Mouse (Mus musculus) embryo, embryonic 10.5 days (tissue): ENCODE results near the gene Larp6.
A peak's percentile ranks its signal among the peaks of the same experiment; 100 is the strongest.

Experiments used
- DNase-seq: peaks from one replicate; pipeline ENCODE4 v3.0.0-alpha.2; 2015; ENCODE audit warnings: low spot score

Larp6 gene

GRCm38 (mm10) chr9:60759436-60760007, 46.7 kb downstream of the Larp6 start:
- no peak for DNase-seq

GRCm38 (mm10) chr9:60765181-60765580, 52.4 kb downstream of the Larp6 start:
- peak; percentile 46 for DNase-seq

GRCm38 (mm10) chr9:60768393-60768792, 55.6 kb downstream of the Larp6 start:
- no peak for DNase-seq

- no peak for DNase-seq
These were observed 56.9 kb downstream of the Larp6 start for GRCm38 (mm10) chr9:60769711-60770111.

- no peak for DNase-seq
These were observed 60.9 kb downstream of the Larp6 start for GRCm38 (mm10) chr9:60773713-60774112.

- no peak for DNase-seq
These were observed 64.1 kb downstream of the Larp6 start for GRCm38 (mm10) chr9:60776899-60777298.

- DNase-seq, result no peak
These were observed 69.4 kb downstream of the Larp6 start for GRCm38 (mm10) chr9:60782057-60782789.

GRCm38 (mm10) chr9:60785069-60785468, 72.3 kb downstream of the Larp6 start:
- DNase-seq, result no peak

- DNase-seq, result no peak
These were observed 74.8 kb downstream of the Larp6 start for GRCm38 (mm10) chr9:60787517-60788110.
